ENCODE assay signal across 8 mouse cellular contexts in the genomic region with DNA sequence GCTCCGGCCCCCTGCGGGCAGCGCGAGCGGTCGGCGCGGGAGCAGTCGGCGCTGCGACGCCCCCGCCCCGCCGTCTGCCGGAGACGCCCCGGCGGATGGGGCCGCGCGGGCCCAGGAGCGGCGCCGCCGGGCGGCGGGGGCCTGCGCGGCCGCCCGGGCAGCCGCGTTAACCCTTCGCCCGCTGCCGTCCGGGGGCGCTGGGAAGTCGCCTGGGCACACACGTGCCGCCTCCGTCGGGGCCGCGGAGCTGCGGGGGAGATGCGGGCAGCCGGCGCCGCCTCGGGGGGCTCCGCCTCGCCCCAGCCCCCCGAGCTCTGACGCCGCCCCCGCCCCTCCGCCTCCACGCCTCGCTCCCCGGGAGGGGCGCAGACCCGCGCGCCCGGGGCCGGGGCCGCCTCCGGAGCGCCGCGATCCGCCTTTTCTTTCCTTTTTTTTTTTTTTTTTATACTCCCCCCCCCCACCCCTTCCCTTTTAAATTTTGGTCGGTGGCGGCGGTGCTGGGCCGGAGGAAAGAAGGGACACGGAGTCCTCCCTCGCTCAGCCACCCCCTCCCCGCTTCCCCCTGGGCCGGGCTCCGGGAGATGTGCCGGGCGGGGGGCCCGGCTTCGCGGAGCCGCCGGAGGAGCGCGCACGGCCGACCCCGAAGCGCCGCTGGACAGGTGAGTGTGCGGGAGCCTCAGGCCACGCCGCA. TPM values are rescaled to one million over a fixed set of nuclear protein-coding genes. Genes with fewer than 3 reads are reported as not detected.
DNase-seq lines count a peak whose midpoint lies in the region; ATAC-seq and TF ChIP-seq lines count a peak whose summit lies in the region.

No protein-coding gene starts in this region.

- H3K4me3 ChIP-seq in layer of hippocampus, adult 2 months: peak overlapping the region; percentile 84
- H3K4me3 ChIP-seq in MEL (ENCODE audit: control insufficient read depth in 1 of 2, insufficient read depth in 1 of 2, low read depth in 2 of 2, low read length in 2 of 2) (peak overlapping the region; percentile 60 to 84), myocyte (peak overlapping the region; percentile 23)
- peak overlapping the region; percentile 91 for H3K4me3 ChIP-seq in embryonic facial prominence, embryonic 15.5 days (replicated peaks)

- no peaks in the 10 kb centered on the region for H3K9me3 ChIP-seq in MEL (replicated peaks; ENCODE audit: insufficient read depth, low read length)
- H3K9me3 ChIP-seq in embryonic facial prominence, embryonic 15.5 days (replicated peaks): no peaks in the 10 kb centered on the region

- whole genome bisulfite sequencing in embryonic facial prominence, embryonic 15.5 days: under 1% methylated on average over 45 of the region's 100 CpGs

- H3K4me1 ChIP-seq in MEL (ENCODE audit: control insufficient read depth in 1 of 2, insufficient read depth in 2 of 2, low read length in 2 of 2): 0 out of 4 replicates have a peak, but pooled peaks cover 0 to 7% of the 10 kb centered on the region in 2 experiments
- H3K4me1 ChIP-seq in embryonic facial prominence, embryonic 15.5 days: peaks cover 61% of the 10 kb centered on the region

- H3K36me3 ChIP-seq in MEL (ENCODE audit: control insufficient read depth in 1 of 2, insufficient read depth in 2 of 2, low read length in 2 of 2) (no peaks in the 10 kb centered on the region), myocyte (ENCODE audit: control insufficient read depth, insufficient read depth) (no peaks in the 10 kb centered on the region)
- H3K36me3 ChIP-seq in embryonic facial prominence, embryonic 15.5 days: no peaks in the 10 kb centered on the region

- DNase-seq in layer of hippocampus, adult 2 months (ENCODE audit: low spot score in 2 of 2): no peak
- no peak for DNase-seq in layer of hippocampus, postnatal 14 days (ENCODE audit: low spot score in 2 of 2)
- DNase-seq in MEL (ENCODE audit: low read depth, low spot score): no peak
- DNase-seq in kidney, postnatal 4 days: peak; percentile 42 to 57
- no peak for DNase-seq in cerebellum, adult 11 months

- no peak for TF ChIP-seq CTCF in layer of hippocampus, adult 2 months (conservative IDR thresholded peaks at IDR 0.05)
- no peak for TF ChIP-seq CTCF in MEL (IDR thresholded peaks at IDR 0.05 in 2 of 3, conservative IDR thresholded peaks at IDR 0.05 in 1 of 3; ENCODE audit: control insufficient read depth in 1 of 3, insufficient read depth in 1 of 3, low read depth in 2 of 3, low read length in 3 of 3, poor library complexity in 1 of 3, severe bottlenecking in 1 of 3)

- no peak for TF ChIP-seq EP300 in MEL (IDR thresholded peaks at IDR 0.05; ENCODE audit: low read depth in 1 of 2, low read length in 2 of 2)

- peak overlapping the region; percentile 91 for H3ac ChIP-seq in myocyte (ENCODE audit: control insufficient read depth, insufficient read length)

- H3K27ac ChIP-seq in layer of hippocampus, adult 2 months: peak overlapping the region; percentile 98
- peak overlapping the region; percentile 69 for H3K27ac ChIP-seq in MEL (ENCODE audit: control insufficient read depth, low read depth, low read length)
- peak overlapping the region; percentile 97 for H3K27ac ChIP-seq in embryonic facial prominence, embryonic 15.5 days (replicated peaks)

- no peaks in the 10 kb centered on the region for H3K27me3 ChIP-seq in MEL (ENCODE audit: control insufficient read depth in 1 of 2, insufficient read depth in 2 of 2, low read length in 2 of 2)
- peaks cover 8% of the 10 kb centered on the region for H3K27me3 ChIP-seq in embryonic facial prominence, embryonic 15.5 days
- no peaks in the 10 kb centered on the region for H3K27me3 ChIP-seq in myocyte (ENCODE audit: control insufficient read depth, insufficient read depth, insufficient read length)

- TF ChIP-seq POLR2A in MEL (IDR thresholded peaks at IDR 0.05; ENCODE audit: control insufficient read depth in 1 of 2, insufficient read depth in 1 of 2, low read depth in 1 of 2, low read length in 2 of 2, poor library complexity in 1 of 2): peak in 1 of 2 experiments; percentile 8; a peak in 1 of 4 replicates
- TF ChIP-seq POLR2A in myocyte (IDR thresholded peaks at IDR 0.05; ENCODE audit: insufficient read length, low read depth): no peak

- no peak for TF ChIP-seq RAD21 in MEL (IDR thresholded peaks at IDR 0.05; ENCODE audit: low read depth, low read length)

- peak; percentile 2; the same call in 1 of the 2 replicates for ATAC-seq in embryonic facial prominence, embryonic 15.5 days (ENCODE audit: insufficient number of reproducible peaks, low FRiP score, low TSS enrichment, low read depth)
- ATAC-seq in cerebellum, adult (ENCODE audit: insufficient number of reproducible peaks, low FRiP score, low TSS enrichment): no peak

- H3K4me2 ChIP-seq in embryonic facial prominence, embryonic 15.5 days (replicated peaks): peak overlapping the region; percentile 85
- H3K4me2 ChIP-seq in myocyte (ENCODE audit: low read depth): peak overlapping the region; percentile 86

- H3K79me2 ChIP-seq in MEL (ENCODE audit: control insufficient read depth, insufficient read depth, low read length, poor library complexity): peaks cover 19% of the 10 kb centered on the region
- H3K79me2 ChIP-seq in myocyte (ENCODE audit: control insufficient read depth, insufficient read depth): peaks cover 4% of the 10 kb centered on the region

- H3K9ac ChIP-seq in MEL (ENCODE audit: control insufficient read depth, low read depth, low read length, poor library complexity, severe bottlenecking): peak overlapping the region; percentile 89
- H3K9ac ChIP-seq in embryonic facial prominence, embryonic 15.5 days: peak overlapping the region; percentile 85

TF ChIP-seq in MEL, 35 proteins besides CTCF, POLR2A, EP300 and RAD21:
- peak; percentile 46; the same call in 1 of the 2 replicates for TF ChIP-seq ZNF384 (IDR thresholded peaks at IDR 0.05; ENCODE audit: low read depth, low read length)
- no peak for TF ChIP-seq TBP (IDR thresholded peaks at IDR 0.05; ENCODE audit: low read depth, low read length)
- TF ChIP-seq NRF1 (IDR thresholded peaks at IDR 0.05; ENCODE audit: insufficient read depth, low read depth, low read length, poor library complexity, severe bottlenecking): no peak
- no peak for TF ChIP-seq NELFE (IDR thresholded peaks at IDR 0.05; ENCODE audit: low read depth, low read length)
- TF ChIP-seq GABPA (IDR thresholded peaks at IDR 0.05; ENCODE audit: low read depth, low read length): no peak
- TF ChIP-seq KAT2A (conservative IDR thresholded peaks at IDR 0.05; ENCODE audit: low read depth, low read length): no peak
- no peak for TF ChIP-seq HCFC1 (IDR thresholded peaks at IDR 0.05; ENCODE audit: low read depth, low read length)

TF ChIP-seq in myocyte, 11 proteins besides CTCF, POLR2A, EP300 and RAD21:
- TF ChIP-seq MAX (IDR thresholded peaks at IDR 0.05; ENCODE audit: low read depth) (no peak), TCF3 (IDR thresholded peaks at IDR 0.05; ENCODE audit: insufficient read length, low read depth) (no peak), CEBPB (IDR thresholded peaks at IDR 0.05; ENCODE audit: insufficient read depth, poor library complexity, severe bottlenecking) (no peak), TCF12 (IDR thresholded peaks at IDR 0.05; ENCODE audit: insufficient read depth, poor library complexity, severe bottlenecking) (no peak), MYOG (IDR thresholded peaks at IDR 0.05; ENCODE audit: control insufficient read depth in 1 of 3, insufficient read depth in 1 of 3, insufficient read length in 2 of 3, low read depth in 2 of 3) (no peak), USF1 (IDR thresholded peaks at IDR 0.05; ENCODE audit: low read depth) (no peak), SRF (IDR thresholded peaks at IDR 0.05; ENCODE audit: control insufficient read depth, insufficient read length, low read depth) (no peak), MYOD1 (IDR thresholded peaks at IDR 0.05; ENCODE audit: control insufficient read depth in 1 of 3, insufficient read length in 2 of 3, low read depth in 2 of 3) (no peak), REST (IDR thresholded peaks at IDR 0.05; ENCODE audit: insufficient read depth, insufficient read length) (no peak), POLR2AphosphoS2 (IDR thresholded peaks at IDR 0.05; ENCODE audit: insufficient read length, low read depth) (no peak), E2F4 (IDR thresholded peaks at IDR 0.05; ENCODE audit: insufficient read depth) (no peak)

RNA-seq across cellular contexts. Expression of gene Adgrl1, which starts 0.5 kb away (rescaled TPM):
- 100 to 1,000 TPM; 328 to 329 TPM for total RNA-seq in layer of hippocampus, adult 2 months (2021)
- 100 to 1,000 TPM; 345 to 352 TPM for total RNA-seq in layer of hippocampus, postnatal 14 days (2021)
- total RNA-seq in MEL (2012; rRNA removed): 17.7 and 21.7 TPM in 2 replicates
- polyA plus RNA-seq in MEL (2012; ENCODE audit: insufficient read depth in 1 of 2, insufficient read length in 2 of 2, low read depth in 1 of 2, low replicate concordance in 2 of 2, missing spikeins in 1 of 2) (10 to 100 TPM in 1 of 2 experiments, not detected in 1; 35.3 TPM), myocyte (2012; fragmentation: generic; extraction: Trizol) (11.5 TPM)
- 22.8 and 23.2 TPM in 2 replicates for polyA plus RNA-seq in embryonic facial prominence, embryonic 15.5 days (2015; fragmentation: Nextera tagmentation; extraction: Ambion mirVana)

RNA-seq across cellular contexts. Expression of gene Gm10644, which starts 54.6 kb away (rescaled TPM):
- under 1 TPM; 0.44 to 0.87 TPM for total RNA-seq in layer of hippocampus, adult 2 months (2021)
- under 1 TPM; 0.17 to 0.25 TPM for total RNA-seq in layer of hippocampus, postnatal 14 days (2021)
- total RNA-seq in MEL (2012; rRNA removed): 0.29 and 0.35 TPM in 2 replicates
- polyA plus RNA-seq in MEL (2012; ENCODE audit: insufficient read depth in 1 of 2, insufficient read length in 2 of 2, low read depth in 1 of 2, low replicate concordance in 2 of 2, missing spikeins in 1 of 2): under 1 TPM in 1 of 2 experiments, not detected in 1; 0.49 TPM
- polyA plus RNA-seq in embryonic facial prominence, embryonic 15.5 days (2015; fragmentation: Nextera tagmentation; extraction: Ambion mirVana): 0.45 and 0.60 TPM in 2 replicates
- 0.11 TPM for polyA plus RNA-seq in myocyte (2012; fragmentation: generic; extraction: Trizol)

RNA-seq across cellular contexts. Expression of gene Asf1b, which starts 54.9 kb away (rescaled TPM):
- under 1 TPM; 0.44 to 0.82 TPM for total RNA-seq in layer of hippocampus, adult 2 months (2021)
- 1 to 10 TPM; 1.1 TPM for total RNA-seq in layer of hippocampus, postnatal 14 days (2021)
- total RNA-seq in MEL (2012; rRNA removed): 84.3 and 90.4 TPM in 2 replicates
- polyA plus RNA-seq in MEL (2012; ENCODE audit: insufficient read depth in 1 of 2, insufficient read length in 2 of 2, low read depth in 1 of 2, low replicate concordance in 2 of 2, missing spikeins in 1 of 2) (100 to 1,000 TPM; 113 to 137 TPM), myocyte (2012; fragmentation: generic; extraction: Trizol) (36.8 TPM)
- polyA plus RNA-seq in embryonic facial prominence, embryonic 15.5 days (2015; fragmentation: Nextera tagmentation; extraction: Ambion mirVana): 56.8 and 57.2 TPM in 2 replicates

Comparison
In these comparisons a context has a peak if more than half of its experiments do, and no peak if none do; other contexts are left out.
1. DNase-seq: peak in kidney, postnatal 4 days (2 of 2); none in layer of hippocampus, adult 2 months (0 of 2), layer of hippocampus, postnatal 14 days (0 of 2), MEL (single experiment) and cerebellum, adult 11 months (single experiment).
2. H3K4me3 ChIP-seq: peak in every context shown above with its lines; median percentile 91 in embryonic facial prominence, embryonic 15.5 days; 84 in layer of hippocampus, adult 2 months; 72 in MEL; 23 in myocyte.
3. RNA of gene Adgrl1, which starts 0.5 kb away (total RNA-seq): 345 to 352 TPM in layer of hippocampus, postnatal 14 days and 328 to 329 TPM in layer of hippocampus, adult 2 months; 17.7 to 21.7 TPM in MEL; every median in the first group is over 10 times any median in the second.
4. RNA of gene Asf1b, which starts 54.9 kb away (total RNA-seq): 84.3 to 90.4 TPM in MEL; 1.1 TPM in layer of hippocampus, postnatal 14 days and 0.44 to 0.82 TPM in layer of hippocampus, adult 2 months; every median in the first group is over 10 times any median in the second.
5. Peak in every context shown above with its lines, with median percentiles within 50 percentile points of each other: H3K27ac ChIP-seq.